Comparison of ENCODE assay signal across 7 mouse cellular contexts in genomic region chr4:41481601-41482017, GRCm38 (mm10). TPM values are rescaled to one million over a fixed set of nuclear protein-coding genes. Genes with fewer than 3 reads are reported as not detected.
DNase-seq lines count a peak whose midpoint lies in the region; ATAC-seq and TF ChIP-seq lines count a peak whose summit lies in the region.

No protein-coding gene starts in this region.

- no peak overlapping the region for H3K4me2 ChIP-seq in neural tube, embryonic 11.5 days (ENCODE audit: low read depth)
- no peak overlapping the region for H3K4me2 ChIP-seq in neural tube, embryonic 15.5 days
- no peak overlapping the region for H3K4me2 ChIP-seq in intestine, embryonic 15.5 days (replicated peaks)
- no peak overlapping the region for H3K4me2 ChIP-seq in lung, postnatal 0 days (replicated peaks; ENCODE audit: low read depth, low read length)

- no peak overlapping the region for H3K27ac ChIP-seq in neural tube, embryonic 11.5 days (ENCODE audit: low read depth, low read length)
- no peak overlapping the region; the same call in 1 of the 2 replicates for H3K27ac ChIP-seq in neural tube, embryonic 15.5 days (replicated peaks)
- peak overlapping the region; percentile 32 for H3K27ac ChIP-seq in intestine, embryonic 15.5 days
- peak overlapping the region; percentile 64 for H3K27ac ChIP-seq in lung, postnatal 0 days (ENCODE audit: low read length)

- no peak for ATAC-seq in neural tube, embryonic 11.5 days (ENCODE audit: insufficient read depth, low FRiP score, low TSS enrichment)
- ATAC-seq in neural tube, embryonic 15.5 days (ENCODE audit: low FRiP score): no peak
- peak; percentile 69 for ATAC-seq in intestine, embryonic 15.5 days
- peak; percentile 86 for ATAC-seq in lung, postnatal 0 days
- ATAC-seq in inflammation-experienced regulatory T-cells, adult 6 months: no peak
- no peak for ATAC-seq in erythroid progenitor cell, adult 5-6 weeks (replicated peaks; ENCODE audit: low FRiP score, poor library complexity, severe bottlenecking)

- 67% methylated on average over 6 of the region's 6 CpGs for WGBS in neural tube, embryonic 11.5 days
- WGBS in neural tube, embryonic 15.5 days: 68% methylated on average over 6 of the region's 6 CpGs
- 44% methylated on average over 6 of the region's 6 CpGs for WGBS in intestine, embryonic 15.5 days
- WGBS in lung, postnatal 0 days: 39% methylated on average over 6 of the region's 6 CpGs

- H3K9ac ChIP-seq in neural tube, embryonic 11.5 days (ENCODE audit: low read length): no peak overlapping the region
- H3K9ac ChIP-seq in neural tube, embryonic 15.5 days (replicated peaks): no peak overlapping the region
- H3K9ac ChIP-seq in intestine, embryonic 15.5 days: no peak overlapping the region
- no peak overlapping the region for H3K9ac ChIP-seq in lung, postnatal 0 days (replicated peaks; ENCODE audit: low read depth)

- H3K27me3 ChIP-seq in neural tube, embryonic 11.5 days (ENCODE audit: control insufficient read depth, insufficient read depth, low read length): no peaks in the 10 kb centered on the region
- H3K27me3 ChIP-seq in neural tube, embryonic 15.5 days (replicated peaks): no peaks in the 10 kb centered on the region
- no peaks in the 10 kb centered on the region for H3K27me3 ChIP-seq in intestine, embryonic 15.5 days (replicated peaks)
- H3K27me3 ChIP-seq in lung, postnatal 0 days (replicated peaks; ENCODE audit: insufficient read depth, low read length): no peaks in the 10 kb centered on the region

- TF ChIP-seq CTCF in lung, postnatal 0 days (IDR thresholded peaks at IDR 0.05): peak; percentile 51

- peak; percentile 47 for TF ChIP-seq EP300 in lung, postnatal 0 days (IDR thresholded peaks at IDR 0.05)

- H3K9me3 ChIP-seq in neural tube, embryonic 11.5 days (ENCODE audit: control insufficient read depth, low read length): no peaks in the 10 kb centered on the region
- H3K9me3 ChIP-seq in neural tube, embryonic 15.5 days (replicated peaks): no peaks in the 10 kb centered on the region
- H3K9me3 ChIP-seq in intestine, embryonic 15.5 days: no peaks in the 10 kb centered on the region
- H3K9me3 ChIP-seq in lung, postnatal 0 days (ENCODE audit: low read length): no peaks in the 10 kb centered on the region

- H3K36me3 ChIP-seq in neural tube, embryonic 11.5 days (ENCODE audit: control insufficient read depth, insufficient read depth, low read length): no peaks in the 10 kb centered on the region
- H3K36me3 ChIP-seq in neural tube, embryonic 15.5 days: peaks cover 11% of the 10 kb centered on the region
- no peaks in the 10 kb centered on the region for H3K36me3 ChIP-seq in intestine, embryonic 15.5 days
- no peaks in the 10 kb centered on the region for H3K36me3 ChIP-seq in lung, postnatal 0 days (ENCODE audit: insufficient read depth, low read length)

- peak; percentile 9 for DNase-seq in neural tube, embryonic 11.5 days (ENCODE audit: low spot score)
- DNase-seq in gastrocnemius, adult 18-20 months (ENCODE audit: low spot score): peak; percentile 85
- DNase-seq in lung, postnatal 0 days (ENCODE audit: low spot score): peak; percentile 93

- H3K4me3 ChIP-seq in neural tube, embryonic 11.5 days (ENCODE audit: low read depth, low read length): no peak overlapping the region
- no peak overlapping the region for H3K4me3 ChIP-seq in neural tube, embryonic 15.5 days (replicated peaks)
- H3K4me3 ChIP-seq in intestine, embryonic 15.5 days (replicated peaks): no peak overlapping the region
- no peak overlapping the region for H3K4me3 ChIP-seq in lung, postnatal 0 days (ENCODE audit: low read depth, low read length)

- H3K4me1 ChIP-seq in neural tube, embryonic 11.5 days (ENCODE audit: control insufficient read depth, insufficient read depth, low read length): no peaks in the 10 kb centered on the region
- no peaks in the 10 kb centered on the region for H3K4me1 ChIP-seq in neural tube, embryonic 15.5 days
- peaks cover 12% of the 10 kb centered on the region for H3K4me1 ChIP-seq in intestine, embryonic 15.5 days (replicated peaks)
- H3K4me1 ChIP-seq in lung, postnatal 0 days (ENCODE audit: insufficient read depth, low read depth, low read length): no peaks in the 10 kb centered on the region

RNA-seq across cellular contexts. Expression of gene Nudt2, which starts 16.7 kb away (rescaled TPM):
- polyA plus RNA-seq in neural tube, embryonic 11.5 days (2014; fragmentation: Nextera tagmentation; extraction: Ambion mirVana): 57.2 and 62.9 TPM in 2 replicates
- polyA plus RNA-seq in neural tube, embryonic 15.5 days (2015; fragmentation: Nextera tagmentation; extraction: Ambion mirVana): 62.8 and 71.6 TPM in 2 replicates
- total RNA-seq in gastrocnemius, adult 18-20 months (2021): 10 to 100 TPM; 26.5 to 28.8 TPM
- polyA plus RNA-seq in intestine, embryonic 15.5 days (2015; fragmentation: Nextera tagmentation; extraction: Ambion mirVana): 61.4 and 62.3 TPM in 2 replicates
- 23.7 and 28.5 TPM in 2 replicates for polyA plus RNA-seq in lung, postnatal 0 days (2015; fragmentation: Nextera tagmentation; extraction: Ambion mirVana)
- polyA plus RNA-seq in inflammation-experienced regulatory T-cells, adult 6 months (2017; shearing (Covaris generic)): 10 to 100 TPM; 15.3 to 22.1 (median 17.8) TPM
- 1.8 TPM in 1 of 2 replicates, not detected in the other for total RNA-seq in erythroid progenitor cell, adult 5-6 weeks (2015; ENCODE audit: low replicate concordance)
- total RNA-seq in erythroid progenitor cell, adult 5-6 weeks (2017; ENCODE audit: low replicate concordance): 18.2 TPM in 1 of 2 replicates, not detected in the other

RNA-seq across cellular contexts. Expression of gene Kif24, which starts 16.9 kb away (rescaled TPM):
- 8.5 and 9.2 TPM in 2 replicates for polyA plus RNA-seq in neural tube, embryonic 11.5 days (2014; fragmentation: Nextera tagmentation; extraction: Ambion mirVana)
- 2.4 and 3.0 TPM in 2 replicates for polyA plus RNA-seq in neural tube, embryonic 15.5 days (2015; fragmentation: Nextera tagmentation; extraction: Ambion mirVana)
- total RNA-seq in gastrocnemius, adult 18-20 months (2021): under 1 TPM; 0.21 to 0.32 TPM
- 5.2 and 6.8 TPM in 2 replicates for polyA plus RNA-seq in intestine, embryonic 15.5 days (2015; fragmentation: Nextera tagmentation; extraction: Ambion mirVana)
- polyA plus RNA-seq in lung, postnatal 0 days (2015; fragmentation: Nextera tagmentation; extraction: Ambion mirVana): 1.1 and 1.3 TPM in 2 replicates
- polyA plus RNA-seq in inflammation-experienced regulatory T-cells, adult 6 months (2017; shearing (Covaris generic)): 1 to 10 TPM; 1.2 to 4.7 (median 1.5) TPM
- 80.0 and 122 TPM in 2 replicates for total RNA-seq in erythroid progenitor cell, adult 5-6 weeks (2015; ENCODE audit: low replicate concordance)
- total RNA-seq in erythroid progenitor cell, adult 5-6 weeks (2017; ENCODE audit: low replicate concordance): 92.7 and 96.0 TPM in 2 replicates

RNA-seq across cellular contexts. Expression of gene AI464131, which starts 21.3 kb away (rescaled TPM):
- 7.1 and 9.6 TPM in 2 replicates for polyA plus RNA-seq in neural tube, embryonic 11.5 days (2014; fragmentation: Nextera tagmentation; extraction: Ambion mirVana)
- 7.8 and 8.3 TPM in 2 replicates for polyA plus RNA-seq in neural tube, embryonic 15.5 days (2015; fragmentation: Nextera tagmentation; extraction: Ambion mirVana)
- 10 to 100 TPM; 57.2 to 76.3 TPM for total RNA-seq in gastrocnemius, adult 18-20 months (2021)
- 8.1 and 9.4 TPM in 2 replicates for polyA plus RNA-seq in intestine, embryonic 15.5 days (2015; fragmentation: Nextera tagmentation; extraction: Ambion mirVana)
- polyA plus RNA-seq in lung, postnatal 0 days (2015; fragmentation: Nextera tagmentation; extraction: Ambion mirVana): 5.0 and 5.5 TPM in 2 replicates
- not detected for polyA plus RNA-seq in inflammation-experienced regulatory T-cells, adult 6 months (2017; shearing (Covaris generic))
- not detected in 2 replicates for total RNA-seq in erythroid progenitor cell, adult 5-6 weeks (2015; ENCODE audit: low replicate concordance)
- total RNA-seq in erythroid progenitor cell, adult 5-6 weeks (2017; ENCODE audit: low replicate concordance): 0.45 TPM in 1 of 2 replicates, not detected in the other

RNA-seq across cellular contexts. Expression of gene 1110017D15Rik, which starts 35.5 kb away (rescaled TPM):
- 2.5 and 3.4 TPM in 2 replicates for polyA plus RNA-seq in neural tube, embryonic 11.5 days (2014; fragmentation: Nextera tagmentation; extraction: Ambion mirVana)
- polyA plus RNA-seq in neural tube, embryonic 15.5 days (2015; fragmentation: Nextera tagmentation; extraction: Ambion mirVana): 8.6 and 10.1 TPM in 2 replicates
- total RNA-seq in gastrocnemius, adult 18-20 months (2021): not detected
- 0.28 and 0.55 TPM in 2 replicates for polyA plus RNA-seq in intestine, embryonic 15.5 days (2015; fragmentation: Nextera tagmentation; extraction: Ambion mirVana)
- 37.3 and 41.4 TPM in 2 replicates for polyA plus RNA-seq in lung, postnatal 0 days (2015; fragmentation: Nextera tagmentation; extraction: Ambion mirVana)
- not detected for polyA plus RNA-seq in inflammation-experienced regulatory T-cells, adult 6 months (2017; shearing (Covaris generic))
- total RNA-seq in erythroid progenitor cell, adult 5-6 weeks (2015; ENCODE audit: low replicate concordance): not detected in 2 replicates
- not detected in 2 replicates for total RNA-seq in erythroid progenitor cell, adult 5-6 weeks (2017; ENCODE audit: low replicate concordance)

Comparison
In these comparisons a context has a peak if more than half of its experiments do, and no peak if none do; other contexts are left out.
1. ATAC-seq: peak in intestine, embryonic 15.5 days (single experiment) and lung, postnatal 0 days (single experiment); none in neural tube, embryonic 11.5 days (single experiment), neural tube, embryonic 15.5 days (single experiment), inflammation-experienced regulatory T-cells, adult 6 months (single experiment) and erythroid progenitor cell, adult 5-6 weeks (single experiment).
2. DNase-seq: peak in every context shown above with its lines; median percentile 93 in lung, postnatal 0 days; 85 in gastrocnemius, adult 18-20 months; 9 in neural tube, embryonic 11.5 days.
3. H3K27ac ChIP-seq: peak in intestine, embryonic 15.5 days (single experiment) and lung, postnatal 0 days (single experiment); none in neural tube, embryonic 11.5 days (single experiment) and neural tube, embryonic 15.5 days (single experiment).